Mouse (Mus musculus) bone marrow macrophage, adult 2 months (primary cell): Measurements from ENCODE around the gene Prrc2b. TPM values are rescaled to one million over a fixed set of nuclear protein-coding genes. Genes with fewer than 3 reads are reported as not detected.

ENCODE experiments used
- H3K27ac ChIP-seq: 2 replicates; pipeline ENCODE4 v1.5.1; 2012; ENCODE audit warnings: low read depth, low read length; ENCODE audit not compliant: insufficient read depth
- H3K4me1 ChIP-seq: 2 replicates; pipeline ENCODE4 v1.6.1; 2012; ENCODE audit warnings: low read length; ENCODE audit not compliant: control insufficient read depth, insufficient read depth
- H3K4me3 ChIP-seq: 2 replicates; pipeline ENCODE4 v1.5.1; 2012; ENCODE audit warnings: mild to moderate bottlenecking, low read length, moderate library complexity; ENCODE audit not compliant: insufficient read depth
- CTCF ChIP-seq: IDR thresholded peaks from 2 replicates; pipeline ENCODE4 v1.5.1; 2012; ENCODE audit warnings: low read depth, mild to moderate bottlenecking, low read length, moderate library complexity
- POLR2A ChIP-seq: IDR thresholded peaks from 2 replicates; pipeline ENCODE4 v1.6.1; 2012; ENCODE audit warnings: mild to moderate bottlenecking, low read depth, low read length, borderline replicate concordance
- polyA plus RNA-seq: library from polyadenylated mRNA; stranded (reverse); fragments of >200 nt; gene quantifications from 2 replicates; pipeline ENCODE4 v1.2.4, GENCODE M21; 2012; ENCODE audit not compliant: missing spikeins, insufficient read depth, insufficient read length

Gene Prrc2b
- polyA plus RNA-seq, 1 experiment, result 34.9 TPM

DNA sequence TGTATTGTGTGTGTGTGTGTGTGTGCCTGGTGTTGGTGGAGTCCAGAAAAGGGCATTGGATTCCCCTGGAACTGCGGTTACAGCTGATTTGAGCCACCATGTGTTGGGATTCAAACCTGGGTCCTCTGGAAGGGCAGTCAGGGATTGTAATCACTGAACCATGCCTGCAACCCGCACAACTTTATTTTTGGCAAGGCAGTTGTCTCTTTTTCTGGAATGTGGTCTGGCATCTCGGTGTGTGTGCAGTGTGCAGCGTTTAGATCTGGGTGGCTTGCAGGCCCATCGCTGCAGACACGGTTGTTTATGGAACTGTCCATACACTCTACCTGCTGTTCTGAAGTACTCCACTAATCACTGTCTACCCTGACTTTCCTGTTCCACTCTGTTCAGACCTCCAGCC is 28.5 kb downstream of the Prrc2b start:
- Histone ChIP-seq H3K4me1 (peaks cover 12% of the 10 kb centered on the region), H3K27ac (no peak overlapping the region), H3K4me3 (no peak overlapping the region)
- no peak for TF ChIP-seq CTCF
- no peak for TF ChIP-seq POLR2A

DNA sequence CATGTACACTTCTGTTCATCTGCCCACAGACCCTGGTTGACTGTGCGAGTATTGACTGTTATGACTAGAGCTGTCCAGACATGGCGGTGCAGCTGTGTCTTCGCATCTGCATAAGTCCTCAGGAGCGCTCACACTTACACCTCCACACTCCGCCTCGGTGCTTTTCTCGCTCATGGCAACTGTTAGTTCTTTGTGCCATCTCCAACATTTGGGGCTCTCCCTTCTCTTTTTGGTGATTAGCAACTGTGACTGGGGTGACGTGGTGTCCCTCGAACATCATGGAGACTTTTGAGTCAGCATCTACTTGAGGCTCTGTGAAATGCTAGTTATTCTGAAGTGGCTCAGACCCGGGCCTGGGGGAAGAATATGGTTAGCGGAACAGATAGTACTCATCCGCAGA is 29.2 kb downstream of the Prrc2b start:
- TF ChIP-seq CTCF (no peak), POLR2A (no peak)
- Histone ChIP-seq H3K4me1 (peaks cover 10% of the 10 kb centered on the region), H3K4me3 (no peak overlapping the region), H3K27ac (no peak overlapping the region)

DNA sequence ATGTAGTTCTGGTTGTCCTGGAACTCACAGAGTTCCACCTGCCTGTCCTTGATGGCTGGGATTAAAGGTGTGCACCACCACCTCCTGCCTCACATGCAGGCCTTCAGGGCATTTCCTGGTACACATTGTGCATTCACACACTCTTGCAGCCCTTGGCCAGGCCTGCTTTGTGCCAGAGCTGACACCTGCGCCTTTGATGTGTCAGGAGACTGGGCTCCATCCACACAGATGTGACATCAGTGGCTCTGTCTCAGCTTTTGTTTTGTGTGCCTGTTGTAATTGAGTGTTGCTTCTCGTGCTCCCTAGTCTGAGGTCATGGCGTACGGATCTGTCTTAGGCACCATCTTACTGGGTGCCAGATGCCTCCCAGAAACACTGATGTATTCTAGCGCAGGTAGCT is 30.5 kb downstream of the Prrc2b start:
- Histone ChIP-seq H3K4me3 (no peak overlapping the region), H3K27ac (no peak overlapping the region), H3K4me1 (peaks cover 6% of the 10 kb centered on the region)
- no peak for TF ChIP-seq CTCF
- TF ChIP-seq POLR2A, result no peak

DNA sequence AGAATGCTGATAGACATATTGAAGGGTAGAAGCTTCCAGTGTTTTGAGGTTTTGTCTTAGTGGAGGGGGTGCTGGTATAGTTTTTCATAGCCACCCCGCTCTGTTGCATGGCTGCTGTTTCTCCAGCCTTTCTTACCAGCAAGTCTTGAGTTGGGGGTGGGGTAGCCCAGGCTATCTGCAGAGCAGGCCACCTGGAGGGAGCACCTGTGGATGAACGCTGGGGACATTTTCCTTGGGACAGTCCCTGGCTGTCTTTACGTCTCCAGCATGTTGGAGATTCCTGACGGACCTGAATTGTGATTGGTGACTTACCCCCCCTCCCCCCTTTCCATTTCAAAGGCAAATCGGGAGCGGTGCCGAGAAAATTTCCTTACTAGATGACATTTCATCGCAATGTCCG is 31.2 kb downstream of the Prrc2b start:
- peaks cover 6% of the 10 kb centered on the region for H3K4me1 ChIP-seq
- no peak overlapping the region for H3K4me3 ChIP-seq
- TF ChIP-seq CTCF (no peak), POLR2A (no peak)
- no peak overlapping the region for H3K27ac ChIP-seq

DNA sequence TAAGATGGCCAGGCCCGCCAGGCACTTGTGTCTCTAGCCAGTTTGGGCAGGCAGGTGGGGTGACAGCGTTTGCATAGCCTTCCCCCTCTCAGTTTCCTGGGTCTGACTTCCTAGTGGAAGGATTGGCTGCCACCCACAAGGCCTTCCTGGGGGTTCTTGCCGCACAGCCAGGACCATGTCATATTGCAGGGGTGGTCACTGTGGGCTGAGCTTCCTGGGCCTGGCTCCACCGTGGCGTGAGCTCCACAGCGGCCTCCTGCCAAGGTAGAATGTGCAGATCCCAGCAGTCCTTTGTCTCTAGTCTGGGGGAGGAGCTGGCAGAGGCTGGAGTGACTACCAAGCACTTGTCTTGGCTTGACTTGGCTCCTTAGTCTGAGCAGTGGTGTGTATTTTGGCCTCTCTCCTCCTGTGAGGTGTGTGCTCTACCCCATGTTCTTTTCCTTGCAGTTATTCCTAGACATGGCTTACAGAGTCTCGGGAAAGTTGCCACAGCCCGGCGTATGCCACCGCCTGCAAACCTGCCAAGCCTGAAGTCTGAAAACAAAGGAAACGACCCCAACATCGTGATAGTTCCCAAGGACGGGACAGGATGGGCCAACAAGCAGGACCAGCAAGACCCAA is 31.9 kb downstream of the Prrc2b start:
- Histone ChIP-seq H3K27ac (no peak overlapping the region), H3K4me3 (no peak overlapping the region), H3K4me1 (peaks cover 7% of the 10 kb centered on the region)
- TF ChIP-seq CTCF (no peak), POLR2A (no peak)

DNA sequence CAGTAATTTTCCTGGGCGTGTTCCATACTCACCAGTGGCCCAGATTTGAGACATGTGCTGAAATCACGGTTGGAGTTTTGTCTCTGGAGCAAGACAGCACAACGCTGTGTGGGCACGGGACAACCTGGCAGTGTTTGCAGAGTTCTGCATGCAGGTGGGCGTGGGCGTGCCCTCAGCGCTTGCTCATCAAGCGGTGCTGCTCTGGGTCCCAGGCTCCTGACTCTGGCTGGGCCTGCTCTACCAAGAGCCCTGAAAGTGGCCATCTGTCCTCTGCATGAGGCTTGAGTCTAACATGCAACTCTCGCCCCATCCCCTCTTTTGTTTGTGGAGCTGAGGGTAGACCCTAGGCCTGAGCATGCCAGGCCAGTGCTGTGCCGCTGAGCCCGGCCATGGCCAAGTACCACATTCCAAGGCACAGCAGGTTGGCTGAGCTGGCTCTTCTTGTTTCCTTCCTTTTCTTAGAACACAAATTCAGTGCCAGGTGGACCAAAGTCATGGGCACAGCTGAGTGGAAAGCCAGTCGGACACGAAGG is 36.2 kb downstream of the Prrc2b start:
- H3K4me1 ChIP-seq, result peaks cover 16% of the 10 kb centered on the region
- TF ChIP-seq POLR2A (no peak), CTCF (no peak)
- no peak overlapping the region for H3K27ac ChIP-seq
- no peak overlapping the region for H3K4me3 ChIP-seq

DNA sequence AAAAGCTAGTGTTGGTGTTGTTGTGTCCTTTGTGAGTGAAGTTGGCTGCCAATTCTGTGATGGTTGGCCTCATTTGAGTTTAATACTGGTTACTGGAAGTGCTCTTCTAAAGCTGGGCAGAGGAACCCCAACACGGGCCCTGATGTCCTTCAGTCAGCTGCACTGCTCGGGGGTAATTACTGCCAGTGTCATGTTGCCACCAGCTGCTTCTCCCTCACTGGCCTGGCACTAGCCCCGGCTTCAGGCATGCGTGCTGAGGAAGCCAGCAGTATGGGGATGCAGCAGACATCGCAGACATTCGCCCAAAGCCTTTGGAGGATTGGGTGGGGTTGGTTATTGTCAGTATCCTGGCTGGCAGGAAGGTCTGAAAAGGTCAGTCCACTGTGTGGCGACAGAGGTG is 36.8 kb downstream of the Prrc2b start:
- no peak for TF ChIP-seq CTCF
- no peak for TF ChIP-seq POLR2A
- H3K27ac ChIP-seq, result no peak overlapping the region
- peaks cover 16% of the 10 kb centered on the region for H3K4me1 ChIP-seq
- no peak overlapping the region for H3K4me3 ChIP-seq

DNA sequence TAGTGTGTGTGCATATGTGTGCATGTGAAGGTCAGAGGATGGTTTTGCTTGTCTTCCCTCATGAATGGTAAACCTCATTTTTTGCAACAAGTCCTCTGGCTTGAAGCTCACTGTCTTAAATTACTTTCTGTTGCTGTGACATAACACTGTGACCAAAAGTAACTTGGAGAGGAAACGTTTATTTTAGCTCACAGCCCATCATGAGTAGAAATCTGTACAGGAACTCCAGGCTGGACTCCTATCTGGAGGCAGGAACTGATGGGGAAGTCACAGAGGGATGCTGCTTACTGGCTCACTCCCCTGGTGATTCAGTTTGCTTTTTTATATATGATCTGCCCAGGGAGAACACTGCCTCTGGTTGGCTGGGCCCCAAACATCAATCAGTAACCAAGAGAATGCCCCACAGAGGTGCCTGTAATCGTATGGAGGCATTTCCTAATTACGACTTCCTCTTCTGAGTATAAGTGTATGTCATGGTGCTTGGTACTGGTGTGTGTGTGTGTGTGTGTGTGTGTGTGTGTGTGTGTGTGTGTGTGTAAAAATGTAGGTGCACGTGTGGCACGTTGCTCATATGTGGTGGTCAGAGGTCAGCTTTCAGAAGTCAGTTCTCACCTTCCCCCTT is 38.3 kb downstream of the Prrc2b start:
- H3K4me1 ChIP-seq, result peaks cover 16% of the 10 kb centered on the region
- H3K27ac ChIP-seq, result no peak overlapping the region
- H3K4me3 ChIP-seq, result no peak overlapping the region
- TF ChIP-seq CTCF, result no peak
- TF ChIP-seq POLR2A, result no peak

DNA sequence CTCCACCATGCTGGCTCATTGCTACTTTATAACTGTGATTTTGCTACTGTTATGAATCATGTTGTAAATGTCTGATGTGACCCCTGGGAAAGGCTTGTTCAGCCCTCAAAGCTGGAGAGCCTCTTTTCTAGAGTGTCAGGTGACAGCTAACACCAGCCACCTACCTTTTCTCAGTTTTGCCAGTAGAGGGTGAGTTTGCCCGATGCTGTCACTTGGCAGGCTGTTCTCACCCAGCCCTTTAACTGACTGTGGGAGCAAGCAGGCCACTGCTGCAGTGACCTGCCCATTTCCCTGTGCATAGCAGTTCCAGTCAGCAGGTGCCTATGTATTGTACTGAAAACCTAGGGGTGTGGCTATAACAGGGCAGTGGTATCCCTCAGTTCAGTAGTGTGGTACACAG is 39.7 kb downstream of the Prrc2b start:
- Histone ChIP-seq H3K4me3 (no peak overlapping the region), H3K27ac (no peak overlapping the region), H3K4me1 (peaks cover 16% of the 10 kb centered on the region)
- TF ChIP-seq CTCF, result no peak
- TF ChIP-seq POLR2A, result no peak

DNA sequence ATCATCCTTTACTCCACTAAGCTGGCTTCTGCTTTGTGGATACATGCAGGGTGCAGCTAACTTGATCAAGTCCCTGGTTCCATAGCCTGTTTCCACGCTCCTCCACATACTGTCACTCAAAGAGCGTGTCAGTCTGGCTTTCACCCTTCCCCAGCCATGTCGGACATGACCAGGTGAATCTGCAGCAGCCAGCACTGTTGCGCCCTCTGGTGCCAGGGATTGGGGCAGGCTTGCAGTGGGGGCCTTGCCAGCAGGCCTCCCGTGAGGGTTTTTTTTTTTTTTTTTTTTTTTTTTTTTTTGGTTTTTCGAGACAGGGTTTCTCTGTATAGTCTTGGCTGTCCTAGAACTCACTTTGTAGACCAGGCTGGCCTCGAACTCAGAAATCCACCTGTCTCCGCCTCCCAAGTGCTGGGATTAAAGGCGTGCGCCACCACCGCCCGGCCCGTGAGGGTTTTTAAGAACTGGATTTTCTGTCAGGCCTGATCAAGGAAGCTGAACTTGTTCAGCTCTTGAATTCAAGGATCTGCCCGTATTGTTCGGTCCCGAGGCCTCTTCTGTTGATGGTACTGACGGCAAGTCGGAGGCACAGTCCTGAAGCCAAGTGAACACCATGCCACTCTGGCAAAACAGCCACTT is 41.1 kb downstream of the Prrc2b start:
- H3K4me1 ChIP-seq, result peaks cover 16% of the 10 kb centered on the region
- no peak overlapping the region for H3K4me3 ChIP-seq
- no peak overlapping the region for H3K27ac ChIP-seq
- TF ChIP-seq POLR2A, result no peak
- peak; percentile 32; the same call in 1 of the 2 replicates for TF ChIP-seq CTCF

DNA sequence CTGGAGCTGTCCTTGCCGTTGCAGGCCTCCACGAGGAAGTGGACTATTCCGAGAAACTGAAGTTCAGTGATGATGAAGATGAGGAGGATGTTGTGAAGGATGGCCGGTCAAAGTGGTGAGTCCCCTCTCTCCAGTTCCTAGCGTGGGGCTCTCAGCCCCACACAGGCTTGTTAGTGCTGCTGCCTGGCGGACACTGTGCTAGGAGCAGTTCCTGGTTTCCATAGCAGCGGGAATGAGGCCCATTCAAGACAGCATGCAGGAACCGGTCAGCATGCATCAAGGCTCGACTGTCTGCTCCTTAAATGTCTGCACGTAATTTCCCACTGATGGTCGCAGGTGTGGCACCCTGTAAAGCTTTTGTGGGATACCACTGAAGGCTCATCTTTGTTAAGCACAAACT is 48.1 kb downstream of the Prrc2b start:
- Histone ChIP-seq H3K4me1 (no peaks in the 10 kb centered on the region), H3K27ac (no peak overlapping the region), H3K4me3 (no peak overlapping the region)
- TF ChIP-seq POLR2A (no peak), CTCF (no peak)
